24 mouse cellular contexts compared by ENCODE assay signal in genomic region chr9:76505650-76506049, GRCm38 (mm10).
DNase-seq lines count a peak whose midpoint lies in the region; ATAC-seq and TF ChIP-seq lines count a peak whose summit lies in the region.
"Had no signal": no experiment of that assay in that cellular context is flagged by ENCODE, and none has a peak within 500 bp of the region (broad histone marks: within the 10 kb centered on the region; RNA-seq: fewer than 3 reads in every experiment).

No protein-coding gene starts in this region.

- no peaks in the 10 kb centered on the region for H3K27me3 ChIP-seq in intestine, embryonic 16.5 days (replicated peaks; ENCODE audit: control insufficient read depth, insufficient read depth, low read length)
- H3K27me3 ChIP-seq in intestine, postnatal 0 days (replicated peaks; ENCODE audit: control insufficient read depth, insufficient read depth, low read length) = no peaks in the 10 kb centered on the region
- no peaks in the 10 kb centered on the region for H3K27me3 ChIP-seq in CH12.LX (replicated peaks)
- H3K27me3 ChIP-seq: embryonic facial prominence, embryonic 12.5 days; forebrain, embryonic 13.5 days; forebrain, embryonic 15.5 days; Patski had no signal

- no peak overlapping the region for H3K4me3 ChIP-seq in intestine, embryonic 16.5 days (ENCODE audit: low read length)
- no peak overlapping the region for H3K4me3 ChIP-seq in intestine, postnatal 0 days (ENCODE audit: low read depth, low read length)
- no peak overlapping the region for H3K4me3 ChIP-seq in CH12.LX (replicated peaks in 1 of 3; ENCODE audit: low read depth in 2 of 3, low read length in 2 of 3, poor library complexity in 1 of 3)
- H3K4me3 ChIP-seq: embryonic facial prominence, embryonic 10.5 days; embryonic facial prominence, embryonic 12.5 days; forebrain, embryonic 13.5 days; forebrain, embryonic 15.5 days had no signal

- no peaks in the 10 kb centered on the region for H3K4me1 ChIP-seq in intestine, embryonic 16.5 days (ENCODE audit: control insufficient read depth, insufficient read depth, low read length)
- no peaks in the 10 kb centered on the region for H3K4me1 ChIP-seq in intestine, postnatal 0 days (replicated peaks; ENCODE audit: control insufficient read depth, insufficient read depth, low read length)
- peaks cover 0 to 3% of the 10 kb centered on the region in 2 experiments; a peak in 1 of 4 replicates for H3K4me1 ChIP-seq in CH12.LX (ENCODE audit: control insufficient read depth in 1 of 2, insufficient read depth in 2 of 2)
- H3K4me1 ChIP-seq: embryonic facial prominence, embryonic 10.5 days; embryonic facial prominence, embryonic 12.5 days; forebrain, embryonic 13.5 days; forebrain, embryonic 15.5 days had no signal

- TF ChIP-seq EP300 in CH12.LX (IDR thresholded peaks at IDR 0.05; ENCODE audit: low read length) = no peak

- DNase-seq in CH12.LX (ENCODE audit: extremely low read depth) = peak; percentile 6
- DNase-seq in urinary bladder, adult 18-20 months (ENCODE audit: low spot score in 2 of 2) = no peak
- no peak for DNase-seq in embryo, embryonic 11 days
- DNase-seq: adrenal gland, adult 8-10 months; adrenal gland, postnatal 14 days; adrenal gland, postnatal 36 days; B cell, adult 2 months; cerebellum, adult 11-12 months; cerebellum, adult 2 months; cerebellum, adult 9-10 months; cerebellum, postnatal 10 days; cerebellum, postnatal 25 days; forebrain, postnatal 0 days had no signal

- no peak for TF ChIP-seq RAD21 in CH12.LX (IDR thresholded peaks at IDR 0.05; ENCODE audit: low read depth, low read length)

- in situ Hi-C loops in CH12.LX (cut with MboI; ENCODE audit: low pct_ligation_motif_present, low pct_unique_long_range_greater_than_20kb, low sequenced_read_pairs) = no loop called here

- dilution Hi-C loops in CH12.LX (cut with MboI; ENCODE audit: extremely low pct_ligation_motif_present, extremely low pct_unique_long_range_greater_than_20kb, low sequenced_read_pairs) = no loop called here

- no peak overlapping the region for H3K27ac ChIP-seq in intestine, embryonic 16.5 days (ENCODE audit: low read length)
- no peak overlapping the region for H3K27ac ChIP-seq in intestine, postnatal 0 days (ENCODE audit: low read depth, low read length)
- no peak overlapping the region for H3K27ac ChIP-seq in CH12.LX (ENCODE audit: insufficient read depth, low read depth)
- H3K27ac ChIP-seq: embryonic facial prominence, embryonic 10.5 days; embryonic facial prominence, embryonic 12.5 days; forebrain, embryonic 13.5 days; forebrain, embryonic 15.5 days had no signal

- H3K4me2 ChIP-seq in intestine, embryonic 16.5 days (ENCODE audit: low read depth, low read length) = no peak overlapping the region
- no peak overlapping the region for H3K4me2 ChIP-seq in intestine, postnatal 0 days (replicated peaks; ENCODE audit: low read depth)
- H3K4me2 ChIP-seq in CH12.LX (ENCODE audit: insufficient read depth, low read depth, poor library complexity, severe bottlenecking) = no peak overlapping the region
- H3K4me2 ChIP-seq: embryonic facial prominence, embryonic 12.5 days; forebrain, embryonic 13.5 days; forebrain, embryonic 15.5 days had no signal

- no peaks in the 10 kb centered on the region for H3K36me3 ChIP-seq in intestine, embryonic 16.5 days (ENCODE audit: control insufficient read depth, insufficient read depth, low read length)
- no peaks in the 10 kb centered on the region for H3K36me3 ChIP-seq in intestine, postnatal 0 days (ENCODE audit: control insufficient read depth, insufficient read depth)
- H3K36me3 ChIP-seq in CH12.LX (replicated peaks in 1 of 2; ENCODE audit: control insufficient read depth in 1 of 2, insufficient read depth in 1 of 2, low read length in 1 of 2) = no peaks in the 10 kb centered on the region
- H3K36me3 ChIP-seq: embryonic facial prominence, embryonic 10.5 days; embryonic facial prominence, embryonic 12.5 days; forebrain, embryonic 15.5 days had no signal

- H3K9ac ChIP-seq in intestine, embryonic 16.5 days (ENCODE audit: low read depth, low read length) = no peak overlapping the region
- H3K9ac ChIP-seq in intestine, postnatal 0 days (ENCODE audit: low read depth, low read length) = no peak overlapping the region
- H3K9ac ChIP-seq in CH12.LX (ENCODE audit: insufficient read depth, low read depth) = no peak overlapping the region
- H3K9ac ChIP-seq: embryonic facial prominence, embryonic 12.5 days; forebrain, embryonic 13.5 days; forebrain, embryonic 15.5 days; forebrain, postnatal 0 days had no signal

- no peak for TF ChIP-seq CTCF in intestine, postnatal 0 days (IDR thresholded peaks at IDR 0.05; ENCODE audit: low read depth)
- no peak for TF ChIP-seq CTCF in CH12.LX (conservative IDR thresholded peaks at IDR 0.05 in 1 of 2, IDR thresholded peaks at IDR 0.05 in 1 of 2; ENCODE audit: low read depth in 2 of 2, low read length in 2 of 2)

- no peak for TF ChIP-seq POLR2A in CH12.LX (IDR thresholded peaks at IDR 0.05; ENCODE audit: low read depth, low read length)

- H3K9me3 ChIP-seq in intestine, embryonic 16.5 days (ENCODE audit: control insufficient read depth, low read length) = no peaks in the 10 kb centered on the region
- no peaks in the 10 kb centered on the region for H3K9me3 ChIP-seq in intestine, postnatal 0 days (ENCODE audit: control insufficient read depth)
- no peaks in the 10 kb centered on the region for H3K9me3 ChIP-seq in CH12.LX (replicated peaks; ENCODE audit: low read length)
- H3K9me3 ChIP-seq: embryonic facial prominence, embryonic 10.5 days; embryonic facial prominence, embryonic 12.5 days; forebrain, embryonic 13.5 days; forebrain, embryonic 15.5 days had no signal

- no peaks in the 10 kb centered on the region for H3K79me2 ChIP-seq in CH12.LX (replicated peaks; ENCODE audit: control insufficient read depth, extremely low read depth, insufficient read depth, poor library complexity, severe bottlenecking)

- peak; percentile 55; the same call in 1 of the 2 replicates for ATAC-seq in intestine, embryonic 16.5 days
- ATAC-seq in intestine, postnatal 0 days = no peak
- peak; percentile 50; the same call in 1 of the 2 replicates for ATAC-seq in common myeloid progenitor, adult 5-6 weeks (replicated peaks; ENCODE audit: low read depth, poor library complexity, severe bottlenecking)
- no peak for ATAC-seq in monocyte, adult 5-6 weeks (replicated peaks; ENCODE audit: insufficient number of reproducible peaks, low FRiP score, low TSS enrichment, poor library complexity, severe bottlenecking)
- ATAC-seq: activated CD4-positive, CD25-positive, alpha-beta regulatory T cell, adult 4 months; CD4-positive, CD25-positive, alpha-beta regulatory T cell, adult 4 months; forebrain, embryonic 13.5 days; forebrain, embryonic 15.5 days; forebrain, postnatal 0 days; Patski had no signal

TF ChIP-seq in CH12.LX, 34 proteins besides CTCF, POLR2A, EP300 and RAD21:
- TF ChIP-seq ZNF384 (IDR thresholded peaks at IDR 0.05; ENCODE audit: low read depth, low read length) = no peak
- no peak for TF ChIP-seq MYC (IDR thresholded peaks at IDR 0.05; ENCODE audit: low read depth, low read length)
- TF ChIP-seq CHD1 (IDR thresholded peaks at IDR 0.05; ENCODE audit: low read depth, low read length) = no peak
- no peak for TF ChIP-seq NRF1 (IDR thresholded peaks at IDR 0.05; ENCODE audit: low read depth, low read length)
- TF ChIP-seq BHLHE40 (IDR thresholded peaks at IDR 0.05; ENCODE audit: low read depth, low read length) = no peak
- TF ChIP-seq E2F4 (IDR thresholded peaks at IDR 0.05; ENCODE audit: insufficient replicate concordance, low read depth, low read length) = no peak
- no peak for TF ChIP-seq UBTF (IDR thresholded peaks at IDR 0.05; ENCODE audit: low read depth, low read length)
- TF ChIP-seq MXI1 (IDR thresholded peaks at IDR 0.05; ENCODE audit: low read depth, low read length) = no peak
- TF ChIP-seq SIN3A (IDR thresholded peaks at IDR 0.05; ENCODE audit: low read length) = no peak
- TF ChIP-seq POLR2AphosphoS2 (IDR thresholded peaks at IDR 0.05; ENCODE audit: low read depth, low read length) = no peak
TF ChIP-seq in CH12.LX: peak in this region for 0.

Comparison
In these comparisons a context has a peak if more than half of its experiments do, and no peak if none do; other contexts are left out.
1. ATAC-seq: peak in intestine, embryonic 16.5 days (single experiment) and common myeloid progenitor, adult 5-6 weeks (single experiment); none in intestine, postnatal 0 days (single experiment) and monocyte, adult 5-6 weeks (single experiment).